Mouse (Mus musculus) liver, postnatal 0 days (tissue): ENCODE measurements at regions not wholly inside any gene's neighbourhood (a gene's known extent, or its start where the extent isn't known, plus 50 kb on each side); places are given as distances from the start of the nearest gene placed in this dataset.

Experiments
- CTCF ChIP-seq: sonication (generic); IDR thresholded peaks from 2 replicates; pipeline ENCODE4 v1.5.1; 2016; ENCODE audit warnings: antibody characterized with exemption, low read depth
- EP300 ChIP-seq: IDR thresholded peaks from 2 replicates; pipeline ENCODE4 v1.6.1; 2016; ENCODE audit warnings: antibody characterized with exemption, low read depth, mild to moderate bottlenecking

DNA sequence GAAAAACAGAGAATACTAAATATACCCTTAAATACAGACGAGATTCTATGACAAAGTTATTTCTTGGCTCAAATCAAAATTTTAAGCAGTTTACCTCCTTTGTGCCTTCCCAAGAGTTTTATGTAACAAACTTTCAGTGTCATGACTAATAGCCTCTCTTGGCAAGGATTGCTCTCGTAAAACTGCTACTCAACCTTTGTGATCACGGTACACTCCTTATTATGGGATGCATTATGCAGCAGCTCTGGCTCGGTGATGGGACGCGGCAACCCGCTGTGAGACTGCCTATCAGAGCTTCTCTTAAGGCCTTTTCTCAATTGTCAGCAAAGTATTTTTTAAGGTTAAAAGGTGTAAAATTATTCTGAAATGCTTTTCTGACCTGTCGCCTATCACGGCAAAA is 59.8 kb upstream of the Spaca7 start:
- TF ChIP-seq CTCF = no peak
- TF ChIP-seq EP300 = no peak
